Mouse (Mus musculus) C3H10T1/2 (cell line): ENCODE data around the gene Apol7b. TPM values are rescaled to one million over a fixed set of nuclear protein-coding genes. Genes with fewer than 3 reads are reported as not detected.

Source experiments
- polyA plus RNA-seq, 2 experiments: library from polyadenylated mRNA; unstranded; fragments of >200 nt; fragmentation: generic; extraction: Trizol; gene quantifications; one replicate each; pipeline ENCODE4 v1.2.1; 2012; ENCODE audit warnings: missing spikeins in 2 of 2

Gene Apol7b
- not detected for polyA plus RNA-seq

DNA sequence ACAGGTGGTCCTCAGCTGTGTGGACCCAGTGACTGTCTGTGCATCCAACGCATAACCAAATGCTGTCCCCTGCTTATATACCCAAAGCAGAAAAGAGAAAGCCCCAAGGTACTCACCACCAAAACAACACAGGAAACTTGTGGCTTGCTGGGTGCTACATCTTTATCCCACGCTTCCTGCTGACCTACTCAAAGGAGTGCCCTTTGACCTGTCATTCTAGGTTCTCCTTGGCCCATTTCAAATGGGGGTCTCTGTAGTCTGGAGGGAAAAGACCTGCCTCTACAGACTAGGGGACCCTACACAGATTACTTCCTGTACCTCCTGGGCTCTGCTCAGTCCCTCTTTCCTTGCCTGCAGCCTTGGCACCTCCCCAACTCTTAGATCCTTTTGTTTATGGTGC lies at the start of gene Apol7b:
Apol7b (minus strand) TSS at position 101 of the 400 bp plus-strand sequence.

DNA sequence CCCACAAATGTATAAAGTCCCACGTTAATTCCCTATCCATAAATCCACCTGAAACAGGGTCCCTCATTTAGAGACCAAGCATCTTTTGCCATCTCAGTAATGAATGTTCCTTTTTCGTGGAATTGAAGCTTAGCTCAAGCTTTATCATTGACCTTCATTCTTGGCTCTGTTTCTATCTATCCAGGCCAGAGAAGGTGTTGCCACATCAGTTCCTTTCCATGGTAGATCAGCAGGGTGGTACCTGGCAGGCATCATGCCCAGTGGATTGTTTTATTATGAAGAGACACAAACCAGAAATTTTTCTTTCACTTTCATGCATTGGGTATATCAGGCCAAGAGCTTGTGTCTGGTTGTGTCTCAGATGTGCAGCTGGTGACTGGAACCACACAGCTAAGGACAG lies 29.4 kb upstream of the Apol7b start, which contains the start of gene Apol10a:
Apol10a (plus strand) TSS at position 355 of the 400 bp plus-strand sequence.

DNA sequence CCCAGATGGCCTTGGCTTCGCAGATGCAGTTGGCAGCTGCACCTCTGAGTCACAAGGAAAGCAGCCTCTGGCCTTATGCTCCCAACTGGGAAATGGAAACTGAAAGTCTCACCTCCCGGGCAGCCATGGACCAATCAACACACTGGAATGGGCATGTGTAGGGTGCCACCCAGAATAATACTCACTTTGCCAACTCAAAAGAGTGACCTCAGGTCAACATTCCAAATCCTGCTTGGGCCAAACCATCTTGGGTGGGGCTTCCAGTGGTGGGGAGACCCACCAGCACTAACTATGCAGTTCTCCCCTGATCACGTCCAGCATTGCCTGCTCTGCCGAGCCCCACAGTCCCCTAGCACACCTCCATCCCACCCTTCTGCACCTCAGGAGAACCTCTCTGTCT lies 36.3 kb downstream of the Apol7b start, which contains the start of gene Apol9a:
Apol9a (minus strand) TSS at position 101 of the 400 bp plus-strand sequence.

DNA sequence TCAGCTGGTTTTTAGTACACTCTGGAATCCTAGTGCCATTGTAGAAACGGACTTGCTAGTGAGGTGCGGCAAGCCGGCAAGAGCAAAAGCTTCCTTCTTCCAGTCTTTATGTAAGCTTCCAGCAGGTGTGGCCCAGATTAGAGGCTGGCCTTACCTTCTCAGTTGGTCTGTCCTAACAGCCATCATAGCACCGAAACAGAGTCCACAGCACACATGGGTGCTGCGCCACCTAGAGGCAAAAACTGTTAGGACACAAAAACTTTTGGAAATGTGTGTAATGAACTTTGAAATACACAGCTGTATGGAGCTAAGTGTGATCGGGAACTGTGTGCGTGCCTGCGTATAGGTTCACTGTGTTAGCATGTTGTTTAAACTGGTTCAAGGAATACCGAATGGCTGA lies 48.3 kb downstream of the Apol7b start, which contains the start of gene Apol7a:
Apol7a (minus strand) TSS at position 84 of the 400 bp plus-strand sequence.

Other genes with a start within 250 kb of the Apol7b start
- 10 to 100 TPM in 1 of 2 experiments, 1 to 10 TPM in 1; 9.3 to 77.7 TPM for gene Rbfox2, start 140.5 kb downstream of the Apol7b start, polyA plus RNA-seq
- gene Apol7a, start 48.4 kb downstream of the Apol7b start, polyA plus RNA-seq, result 1 to 10 TPM in 1 of 2 experiments, under 1 TPM in 1; 0.19 to 1.6 TPM
- gene Apol9a, start 36.4 kb downstream of the Apol7b start, polyA plus RNA-seq, result 10 to 100 TPM; 13.5 to 90.2 TPM
- not detected for gene Apol10a, start 29.6 kb upstream of the Apol7b start, polyA plus RNA-seq
- gene Apol11a, start 60.8 kb upstream of the Apol7b start, polyA plus RNA-seq, result under 1 TPM; 0.04 to 0.12 TPM
- gene Apol7c, start 85.8 kb upstream of the Apol7b start, polyA plus RNA-seq, result not detected
- gene 1700025B11Rik, start 114.4 kb upstream of the Apol7b start, polyA plus RNA-seq, result not detected
- 1 to 10 TPM in 1 of 2 experiments, under 1 TPM in 1; 0.25 to 3.8 TPM for gene Apol10b, start 148.6 kb upstream of the Apol7b start, polyA plus RNA-seq
- not detected for gene Gm36245, start 151.8 kb upstream of the Apol7b start, polyA plus RNA-seq
- not detected for gene Apol11b, start 195.8 kb upstream of the Apol7b start, polyA plus RNA-seq